18 mouse cellular contexts compared by ENCODE assay signal in the genomic region with DNA sequence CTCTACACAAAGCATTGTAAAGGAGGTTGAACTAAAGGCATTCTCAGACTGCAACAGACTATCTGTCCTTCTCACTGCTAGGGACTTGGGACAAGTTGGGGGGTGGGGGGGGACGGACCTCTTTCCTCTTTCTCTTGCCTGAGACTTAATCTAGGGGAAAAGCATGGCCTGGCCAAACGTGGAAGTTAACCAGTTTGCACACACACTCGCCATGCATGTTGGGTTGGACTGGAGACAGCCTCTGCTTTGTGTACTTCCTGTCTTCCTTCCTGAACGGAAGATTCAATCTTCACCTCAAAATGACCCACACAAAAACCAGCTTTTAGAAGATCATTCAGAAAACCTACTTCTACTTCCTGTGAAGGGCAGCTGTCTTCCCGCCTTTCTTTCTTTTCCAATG. TPM values are rescaled to one million over a fixed set of nuclear protein-coding genes. Genes with fewer than 3 reads are reported as not detected.
"Had no signal": no experiment of that assay in that cellular context is flagged by ENCODE, and none has a peak within 500 bp of the region (broad histone marks: within the 10 kb centered on the region; RNA-seq: fewer than 3 reads in every experiment).

No protein-coding gene starts in this region.

- H3K4me3 ChIP-seq: limb, embryonic 12.5 days; liver, embryonic 13.5 days; megakaryocyte, embryonic 14.5 days; midbrain, embryonic 15.5 days; neural tube, embryonic 12.5 days; stomach, embryonic 15.5 days had no signal

- ATAC-seq: midbrain, embryonic 15.5 days had no signal

- H3K4me2 ChIP-seq: limb, embryonic 12.5 days; liver, embryonic 13.5 days; lung, embryonic 14.5 days; midbrain, embryonic 11.5 days; midbrain, embryonic 15.5 days; neural tube, embryonic 12.5 days; stomach, embryonic 15.5 days had no signal

- H3K27me3 ChIP-seq: limb, embryonic 12.5 days; liver, embryonic 13.5 days; megakaryocyte, embryonic 14.5 days; midbrain, embryonic 15.5 days; neural tube, embryonic 12.5 days; stomach, embryonic 15.5 days had no signal

- H3K9ac ChIP-seq: limb, embryonic 12.5 days; liver, embryonic 13.5 days; lung, embryonic 14.5 days; midbrain, embryonic 15.5 days; neural tube, embryonic 12.5 days; stomach, embryonic 15.5 days had no signal

- H3K9me3 ChIP-seq: limb, embryonic 12.5 days; liver, embryonic 13.5 days; megakaryocyte, embryonic 14.5 days; midbrain, embryonic 15.5 days; neural tube, embryonic 12.5 days; stomach, embryonic 15.5 days had no signal

- H3K27ac ChIP-seq: limb, embryonic 12.5 days; liver, embryonic 13.5 days; midbrain, embryonic 15.5 days; neural tube, embryonic 12.5 days; stomach, embryonic 15.5 days had no signal

- H3K36me3 ChIP-seq: liver, embryonic 13.5 days; midbrain, embryonic 15.5 days; stomach, embryonic 15.5 days had no signal

- DNase-seq: kidney, adult 8-10 months; kidney, postnatal 36 days; layer of hippocampus, adult 9-11 months; layer of hippocampus, postnatal 36 days; liver, embryonic 13.5 days; retina, postnatal 1 day had no signal

RNA-seq across cellular contexts. Expression of a gene that starts 52.1 kb away (rescaled TPM):
- total RNA-seq: layer of hippocampus, adult 18-20 months; monocyte, adult 5-6 weeks had no signal
- polyA plus RNA-seq: limb, embryonic 12.5 days; liver, embryonic 13.5 days; midbrain, embryonic 11.5 days; neural tube, embryonic 12.5 days; spleen, adult 2 months; stomach, embryonic 15.5 days; testis, adult 2 months; thymus, postnatal 0 days had no signal
